Mouse (Mus musculus): ENCODE data around the gene Hoxa7.

The Hoxa7 gene

GRCm38 (mm10) chr6:52164626-52165440 is 56.8 kb downstream of the Hoxa7 start, which contains the start of gene Hoxa2:
Hoxa2 (minus strand) TSS chr6:52164831.
- in situ Hi-C loops (cut with MboI): no loop called here

Data from mature B cell (primary cell).